Mouse (Mus musculus) hindbrain, embryonic 10.5 days (tissue): ENCODE data around the gene Tomm7. TPM values are rescaled to one million over a fixed set of nuclear protein-coding genes. Genes with fewer than 3 reads are reported as not detected.
A peak's percentile ranks its signal among the peaks of the same experiment; 100 is the strongest.
"Not testable (repeated sequence)": the region's sequence is repeated elsewhere in the genome, so short reads cannot be mapped to it uniquely, and the experiment has no call there.

Source experiments
- DNase-seq: peaks from one replicate; pipeline ENCODE4 v3.0.0-alpha.2; 2017; ENCODE audit warnings: low spot score
- H3K27ac ChIP-seq: fragments of 300-500 bp; sonication (generic); 2 replicates; pipeline ENCODE4 v1.5.1; 2016; ENCODE audit warnings: mild to moderate bottlenecking, moderate library complexity
- H3K27me3 ChIP-seq: fragments of 300-500 bp; sonication (generic); 2 replicates; pipeline ENCODE4 v1.6.1; 2016; ENCODE audit warnings: mild to moderate bottlenecking; ENCODE audit not compliant: poor library complexity, insufficient read depth, severe bottlenecking
- H3K36me3 ChIP-seq: fragments of 300-500 bp; sonication (generic); 2 replicates; pipeline ENCODE4 v1.6.1; 2016; ENCODE audit warnings: mild to moderate bottlenecking, moderate library complexity
- H3K4me1 ChIP-seq: fragments of 300-500 bp; sonication (generic); replicated peaks from 2 replicates; pipeline ENCODE4 v1.6.1; 2016; ENCODE audit warnings: mild to moderate bottlenecking
- H3K4me3 ChIP-seq: fragments of 300-500 bp; sonication (generic); 2 replicates; pipeline ENCODE4 v1.5.1; 2016; ENCODE audit warnings: mild to moderate bottlenecking, moderate library complexity
- H3K9me3 ChIP-seq: fragments of 300-500 bp; sonication (generic); 2 replicates; pipeline ENCODE4 v1.6.1; 2016; ENCODE audit warnings: mild to moderate bottlenecking, moderate library complexity
- WGBS: fragments of 180-500 bp; shearing (Covaris S2); methylation state at CpG from one replicate; pipeline ENCODE4 v1.1.7; 2016; 5-methylcytosine and 5-hydroxymethylcytosine counted together
- polyA plus RNA-seq: library from polyadenylated mRNA; unstranded; fragments of >200 nt; fragmentation: Nextera tagmentation; extraction: Ambion mirVana; gene quantifications from 2 replicates; pipeline ENCODE4 v1.2.1, GENCODE M21; 2016

Gene Tomm7
- polyA plus RNA-seq = 131 and 132 TPM in 2 replicates

- peaks cover 30% of the 10 kb centered on the region for H3K36me3 ChIP-seq
- under 1% methylated on average over 44 of the region's 44 CpGs for WGBS
- peak within 1 kb of the TSS; percentile 91 for H3K27ac ChIP-seq
- H3K4me1 ChIP-seq = peaks cover 16% of the 10 kb centered on the region
- H3K9me3 ChIP-seq = no peaks in the 10 kb centered on the region
- DNase-seq = peak; percentile 98
- no peaks in the 10 kb centered on the region for H3K27me3 ChIP-seq
- H3K4me3 ChIP-seq = peak within 1 kb of the TSS; percentile 80
These were observed at the start of gene Tomm7 for GRCm38 (mm10) chr5:23843674-23844530. TSS of gene Tomm7 (minus strand) at chr5:23844161.

GRCm38 (mm10) chr5:23893156-23893863 is 49.3 kb upstream of the Tomm7 start:
- DNase-seq = no peak
- WGBS = 78% methylated on average over 5 of the region's 5 CpGs
- H3K27ac ChIP-seq = no peak overlapping the region
- no peaks in the 10 kb centered on the region for H3K36me3 ChIP-seq
- H3K4me3 ChIP-seq = no peak overlapping the region
- no peaks in the 10 kb centered on the region for H3K4me1 ChIP-seq
- no peaks in the 10 kb centered on the region for H3K27me3 ChIP-seq
- H3K9me3 ChIP-seq = no peaks in the 10 kb centered on the region

- WGBS = 44% methylated on average over 10 of the region's 10 CpGs
- DNase-seq = peak; percentile 23
These were observed 46.8 kb upstream of the Tomm7 start for GRCm38 (mm10) chr5:23890734-23891133.

GRCm38 (mm10) chr5:23889461-23889860 is 45.5 kb upstream of the Tomm7 start:
- Histone ChIP-seq H3K27me3 (no peaks in the 10 kb centered on the region), H3K9me3 (no peaks in the 10 kb centered on the region), H3K4me1 (no peaks in the 10 kb centered on the region), H3K27ac (no peak overlapping the region), H3K4me3 (no peak overlapping the region), H3K36me3 (no peaks in the 10 kb centered on the region)
- WGBS = 71% methylated on average over 4 of the region's 4 CpGs
- DNase-seq = no peak

More at GRCm38 (mm10) chr5:23890734-23891133, 46.8 kb upstream of the Tomm7 start:
- H3K4me3 ChIP-seq = no peak overlapping the region
- no peaks in the 10 kb centered on the region for H3K4me1 ChIP-seq
- H3K27me3 ChIP-seq = no peaks in the 10 kb centered on the region
- no peaks in the 10 kb centered on the region for H3K9me3 ChIP-seq
- no peaks in the 10 kb centered on the region for H3K36me3 ChIP-seq
- no peak overlapping the region for H3K27ac ChIP-seq

GRCm38 (mm10) chr5:23887111-23887510 is 43.1 kb upstream of the Tomm7 start:
- no peak overlapping the region for H3K27ac ChIP-seq
- H3K4me3 ChIP-seq = no peak overlapping the region
- no peaks in the 10 kb centered on the region for H3K36me3 ChIP-seq
- H3K4me1 ChIP-seq = no peaks in the 10 kb centered on the region
- no peak for DNase-seq
- no peaks in the 10 kb centered on the region for H3K27me3 ChIP-seq
- WGBS = 75% methylated on average over 3 of the region's 3 CpGs
- H3K9me3 ChIP-seq = no peaks in the 10 kb centered on the region

- H3K4me3 ChIP-seq = no peak overlapping the region
- H3K9me3 ChIP-seq = no peaks in the 10 kb centered on the region
- no peak for DNase-seq
- H3K27me3 ChIP-seq = no peaks in the 10 kb centered on the region
- no peaks in the 10 kb centered on the region for H3K36me3 ChIP-seq
- 60% methylated on average over 5 of the region's 5 CpGs for WGBS
- H3K27ac ChIP-seq = no peak overlapping the region
- no peaks in the 10 kb centered on the region for H3K4me1 ChIP-seq
These were observed 30.5 kb upstream of the Tomm7 start for GRCm38 (mm10) chr5:23874457-23874856.

GRCm38 (mm10) chr5:23872586-23872985 is 28.6 kb upstream of the Tomm7 start:
- Histone ChIP-seq H3K27ac (no peak overlapping the region), H3K27me3 (no peaks in the 10 kb centered on the region), H3K36me3 (no peaks in the 10 kb centered on the region), H3K4me1 (no peaks in the 10 kb centered on the region), H3K9me3 (no peaks in the 10 kb centered on the region), H3K4me3 (no peak overlapping the region)
- 88% methylated on average over 6 of the region's 6 CpGs for WGBS
- no peak for DNase-seq

- H3K9me3 ChIP-seq, DNase-seq, H3K36me3 ChIP-seq, H3K27ac ChIP-seq, H3K27me3 ChIP-seq, H3K4me3 ChIP-seq, H3K4me1 ChIP-seq: not testable (repeated sequence)
- WGBS = 92% methylated on average over 2 of the region's 2 CpGs
These were observed 27.4 kb upstream of the Tomm7 start for GRCm38 (mm10) chr5:23871323-23871722.

GRCm38 (mm10) chr5:23865941-23866340 is 22.0 kb upstream of the Tomm7 start:
- Histone ChIP-seq H3K4me1 (no peaks in the 10 kb centered on the region), H3K9me3 (no peaks in the 10 kb centered on the region), H3K36me3 (peaks cover 7% of the 10 kb centered on the region), H3K27me3 (no peaks in the 10 kb centered on the region), H3K4me3 (no peak overlapping the region), H3K27ac (no peak overlapping the region)
- WGBS = 87% methylated on average over 5 of the region's 5 CpGs
- no peak for DNase-seq

- no peaks in the 10 kb centered on the region for H3K9me3 ChIP-seq
- peaks cover 23% of the 10 kb centered on the region for H3K36me3 ChIP-seq
- DNase-seq = no peak
- no peak overlapping the region for H3K27ac ChIP-seq
- no peak overlapping the region for H3K4me3 ChIP-seq
- H3K27me3 ChIP-seq = no peaks in the 10 kb centered on the region
- no peaks in the 10 kb centered on the region for H3K4me1 ChIP-seq
- 89% methylated on average over 13 of the region's 13 CpGs for WGBS
These were observed 20.3 kb upstream of the Tomm7 start for GRCm38 (mm10) chr5:23864054-23864965.

GRCm38 (mm10) chr5:23863166-23864053 is 19.4 kb upstream of the Tomm7 start:
- Histone ChIP-seq H3K4me1 (no peaks in the 10 kb centered on the region), H3K27ac (no peak overlapping the region), H3K4me3 (no peak overlapping the region), H3K36me3 (peaks cover 32% of the 10 kb centered on the region), H3K9me3 (no peaks in the 10 kb centered on the region), H3K27me3 (no peaks in the 10 kb centered on the region)
- no peak for DNase-seq
- WGBS = 87% methylated on average over 7 of the region's 7 CpGs

GRCm38 (mm10) chr5:23862291-23862690 is 18.3 kb upstream of the Tomm7 start:
- no peaks in the 10 kb centered on the region for H3K27me3 ChIP-seq
- H3K4me1 ChIP-seq = no peaks in the 10 kb centered on the region
- DNase-seq = no peak
- H3K27ac ChIP-seq = no peak overlapping the region
- no peaks in the 10 kb centered on the region for H3K9me3 ChIP-seq
- no peak overlapping the region for H3K4me3 ChIP-seq
- 91% methylated on average over 5 of the region's 5 CpGs for WGBS
- H3K36me3 ChIP-seq = peaks cover 43% of the 10 kb centered on the region
